Mouse (Mus musculus) midbrain, embryonic 11.5 days (tissue): Measurements from ENCODE around the gene Clint1. TPM values are rescaled to one million over a fixed set of nuclear protein-coding genes. Genes with fewer than 3 reads are reported as not detected.

Source experiments
- ATAC-seq: fragments of 200-750 bp; cut with Nextera tagmentation; 2 replicates; pipeline ENCODE4 v1.8.0; 2017; ENCODE audit warnings: moderate TSS enrichment, moderate library complexity; ENCODE audit not compliant: low FRiP score
- DNase-seq: peaks from one replicate; pipeline ENCODE4 v3.0.0; 2015; ENCODE audit warnings: low spot score; ENCODE audit errors: missing footprints
- H3K27ac ChIP-seq: fragments of 300-500 bp; sonication (generic); 2 replicates; pipeline ENCODE4 v1.5.1; 2014; ENCODE audit warnings: low read depth, low read length
- H3K27me3 ChIP-seq: fragments of 300-500 bp; sonication (generic); 2 replicates; pipeline ENCODE4 v1.6.1; 2014; ENCODE audit warnings: mild to moderate bottlenecking, low read length, moderate library complexity, mixed read lengths; ENCODE audit not compliant: control insufficient read depth, insufficient read depth
- H3K36me3 ChIP-seq: fragments of 300-500 bp; sonication (generic); 2 replicates; pipeline ENCODE4 v1.6.1; 2014; ENCODE audit warnings: mild to moderate bottlenecking, low read length, moderate library complexity, mixed read lengths; ENCODE audit not compliant: control insufficient read depth, insufficient read depth
- H3K4me1 ChIP-seq: fragments of 300-500 bp; sonication (generic); 2 replicates; pipeline ENCODE4 v1.6.1; 2014; ENCODE audit warnings: low read length; ENCODE audit not compliant: control insufficient read depth, insufficient read depth
- H3K4me2 ChIP-seq: fragments of 300-500 bp; sonication (generic); 2 replicates; pipeline ENCODE4 v1.6.1; 2014; ENCODE audit warnings: mild to moderate bottlenecking, moderate library complexity
- H3K4me3 ChIP-seq: fragments of 300-500 bp; sonication (generic); 2 replicates; pipeline ENCODE4 v1.5.1; 2014; ENCODE audit warnings: low read depth, low read length
- H3K9ac ChIP-seq: fragments of 300-500 bp; sonication (generic); 2 replicates; pipeline ENCODE4 v1.6.1; 2014; ENCODE audit warnings: low read length
- H3K9me3 ChIP-seq: fragments of 300-500 bp; sonication (generic); 2 replicates; pipeline ENCODE4 v1.6.1; 2016; ENCODE audit warnings: low read length; ENCODE audit not compliant: control insufficient read depth
- WGBS: fragments of 180-500 bp; shearing (Covaris S2); extraction: QIAGEN DNeasy Blood & Tissue Kit; methylation state at CpG from one replicate; pipeline ENCODE4 v1.1.7; 2014; 5-methylcytosine and 5-hydroxymethylcytosine counted together
- polyA plus RNA-seq: library from polyadenylated mRNA; unstranded; fragments of >200 nt; fragmentation: Nextera tagmentation; extraction: Ambion mirVana; gene quantifications from 2 replicates; pipeline ENCODE4 v1.2.1, GENCODE M21; 2014

Gene Clint1
- polyA plus RNA-seq, 1 experiment from 2014 or later = 60.9 TPM

- WGBS = 71% methylated on average over 4 of the region's 4 CpGs
- no peak overlapping the region for H3K27ac ChIP-seq
- no peak for ATAC-seq
Measured at GRCm38 (mm10) chr11:45884029-45884428, 32.2 kb downstream of the Clint1 start.

GRCm38 (mm10) chr11:45885606-45886230 is 33.9 kb downstream of the Clint1 start:
- no peak overlapping the region for H3K9ac ChIP-seq
- no peak overlapping the region for H3K27ac ChIP-seq
- no peaks in the 10 kb centered on the region for H3K9me3 ChIP-seq
- no peak for ATAC-seq
- WGBS = 71% methylated on average over 5 of the region's 5 CpGs
- H3K4me1 ChIP-seq = peaks cover 5% of the 10 kb centered on the region
- peaks cover 5% of the 10 kb centered on the region; the same call in 1 of the 2 replicates for H3K36me3 ChIP-seq
- no peak overlapping the region for H3K4me2 ChIP-seq
- H3K27me3 ChIP-seq = no peaks in the 10 kb centered on the region
- H3K4me3 ChIP-seq = no peak overlapping the region
- no peak for DNase-seq

More at GRCm38 (mm10) chr11:45884029-45884428, 32.2 kb downstream of the Clint1 start:
- H3K9ac ChIP-seq = no peak overlapping the region
- H3K4me3 ChIP-seq = no peak overlapping the region
- no peak overlapping the region for H3K4me2 ChIP-seq
- peaks cover 5% of the 10 kb centered on the region for H3K4me1 ChIP-seq
- no peaks in the 10 kb centered on the region for H3K27me3 ChIP-seq
- DNase-seq = peak; percentile 92
- H3K9me3 ChIP-seq = no peaks in the 10 kb centered on the region
- 0 out of 2 replicates have a peak, but pooled peaks cover 2% of the 10 kb centered on the region for H3K36me3 ChIP-seq

GRCm38 (mm10) chr11:45886596-45886995 is 34.7 kb downstream of the Clint1 start:
- DNase-seq = no peak
- H3K36me3 ChIP-seq = peaks cover 5% of the 10 kb centered on the region; the same call in 1 of the 2 replicates
- 83% methylated on average over 5 of the region's 5 CpGs for WGBS

GRCm38 (mm10) chr11:45888471-45889030 is 36.7 kb downstream of the Clint1 start:
- Histone ChIP-seq H3K36me3 (peaks cover 5% of the 10 kb centered on the region; the same call in 1 of the 2 replicates), H3K9me3 (no peaks in the 10 kb centered on the region), H3K4me2 (no peak overlapping the region), H3K4me1 (peaks cover 5% of the 10 kb centered on the region), H3K4me3 (no peak overlapping the region), H3K9ac (no peak overlapping the region), H3K27me3 (no peaks in the 10 kb centered on the region), H3K27ac (no peak overlapping the region)
- no peak for DNase-seq
- 92% methylated on average over 9 of the region's 9 CpGs for WGBS
- no peak for ATAC-seq

More at GRCm38 (mm10) chr11:45886596-45886995, 34.7 kb downstream of the Clint1 start:
- H3K4me2 ChIP-seq = no peak overlapping the region
- no peak overlapping the region for H3K27ac ChIP-seq
- H3K9me3 ChIP-seq = no peaks in the 10 kb centered on the region
- no peaks in the 10 kb centered on the region for H3K27me3 ChIP-seq
- peaks cover 5% of the 10 kb centered on the region for H3K4me1 ChIP-seq
- no peak overlapping the region for H3K9ac ChIP-seq
- peak; percentile 64; the same call in 1 of the 2 replicates for ATAC-seq
- no peak overlapping the region for H3K4me3 ChIP-seq

GRCm38 (mm10) chr11:45889981-45890380 is 38.1 kb downstream of the Clint1 start:
- Histone ChIP-seq H3K9ac (no peak overlapping the region), H3K27me3 (no peaks in the 10 kb centered on the region), H3K27ac (no peak overlapping the region), H3K4me2 (no peak overlapping the region), H3K9me3 (no peaks in the 10 kb centered on the region), H3K36me3 (peaks cover 15% of the 10 kb centered on the region; the same call in 1 of the 2 replicates), H3K4me3 (no peak overlapping the region), H3K4me1 (peaks cover 5% of the 10 kb centered on the region)
- no peak for DNase-seq
- ATAC-seq = no peak
- 90% methylated on average over 3 of the region's 3 CpGs for WGBS

- ATAC-seq = no peak
- no peaks in the 10 kb centered on the region for H3K9me3 ChIP-seq
Measured at GRCm38 (mm10) chr11:45890423-45890822, 38.6 kb downstream of the Clint1 start.

GRCm38 (mm10) chr11:45892861-45893360 is 41.1 kb downstream of the Clint1 start:
- Histone ChIP-seq H3K4me2 (no peak overlapping the region), H3K9ac (no peak overlapping the region), H3K36me3 (peaks cover 13% of the 10 kb centered on the region; the same call in 1 of the 2 replicates), H3K27ac (no peak overlapping the region), H3K9me3 (no peaks in the 10 kb centered on the region), H3K27me3 (no peaks in the 10 kb centered on the region), H3K4me3 (no peak overlapping the region), H3K4me1 (no peaks in the 10 kb centered on the region)
- WGBS = 96% methylated on average over 5 of the region's 5 CpGs
- DNase-seq (no peak), ATAC-seq (no peak)

More at GRCm38 (mm10) chr11:45890423-45890822, 38.6 kb downstream of the Clint1 start:
- Histone ChIP-seq H3K36me3 (peaks cover 15% of the 10 kb centered on the region; the same call in 1 of the 2 replicates), H3K4me3 (no peak overlapping the region), H3K27ac (no peak overlapping the region), H3K4me1 (peaks cover 5% of the 10 kb centered on the region), H3K9ac (no peak overlapping the region), H3K27me3 (no peaks in the 10 kb centered on the region), H3K4me2 (no peak overlapping the region)
- WGBS = 87% methylated on average over 20 of the region's 20 CpGs
- no peak for DNase-seq

- WGBS = 78% methylated on average over 2 of the region's 2 CpGs
- H3K27ac ChIP-seq = no peak overlapping the region
- no peak overlapping the region for H3K4me2 ChIP-seq
- no peaks in the 10 kb centered on the region for H3K27me3 ChIP-seq
- no peak overlapping the region for H3K9ac ChIP-seq
- no peak for DNase-seq
- H3K4me3 ChIP-seq = no peak overlapping the region
- ATAC-seq = no peak
- H3K9me3 ChIP-seq = no peaks in the 10 kb centered on the region
- H3K4me1 ChIP-seq = no peaks in the 10 kb centered on the region
- H3K36me3 ChIP-seq = peaks cover 13% of the 10 kb centered on the region; the same call in 1 of the 2 replicates
Measured at GRCm38 (mm10) chr11:45897392-45897791, 45.5 kb downstream of the Clint1 start.
